Mouse (Mus musculus): ENCODE measurements around the gene Nat8f2. TPM values are rescaled to one million over a fixed set of nuclear protein-coding genes. Genes with fewer than 3 reads are reported as not detected.
"Not testable (repeated sequence)": the region's sequence is repeated elsewhere in the genome, so short reads cannot be mapped to it uniquely, and the experiment has no call there.

Gene Nat8f2
- total RNA-seq (2021), result 1 to 10 TPM; 1.4 to 2.4 TPM

GRCm38 (mm10) chr6:85869006-85869405 is at the start of gene Nat8f2:
Gene Nat8f2 (minus strand): TSS chr6:85869158.
- intact Hi-C loops (cut with DNase I); DNase-seq (ENCODE audit: low spot score in 2 of 2): not testable (repeated sequence)

- not testable (repeated sequence) for DNase-seq (ENCODE audit: low spot score in 2 of 2)
- intact Hi-C loops (cut with DNase I), result loop anchor here (5.0 kb wide), 1 partner anchor 331 kb away; the partner anchor contains the start of gene Alms1
Measured at GRCm38 (mm10) chr6:85918341-85918740, 49.4 kb upstream of the Nat8f2 start.

GRCm38 (mm10) chr6:85916596-85916995 is 47.6 kb upstream of the Nat8f2 start:
- DNase-seq (ENCODE audit: low spot score in 2 of 2), result no peak
- intact Hi-C loops (cut with DNase I), result loop anchor here (5.0 kb wide), 1 partner anchor 329 kb away; the partner anchor contains the start of gene Alms1

GRCm38 (mm10) chr6:85915539-85916513 is 46.9 kb upstream of the Nat8f2 start, which contains the start of gene Nat8f1:
Gene Nat8f1 (minus strand): TSS chr6:85915687.
- peak; percentile 89 to 91 for DNase-seq (ENCODE audit: low spot score in 2 of 2)
- intact Hi-C loops (cut with DNase I), result loop anchor here (5.0 kb wide), 1 partner anchor 329 kb away; the partner anchor contains the start of gene Alms1

- DNase-seq (ENCODE audit: low spot score in 2 of 2), result peak; percentile 11 to 19
- intact Hi-C loops (cut with DNase I), result loop anchor here (5.0 kb wide), 1 partner anchor 328 kb away; the partner anchor contains the start of gene Alms1
Measured at GRCm38 (mm10) chr6:85915141-85915538, 46.2 kb upstream of the Nat8f2 start.

GRCm38 (mm10) chr6:85911587-85911986 is 42.6 kb upstream of the Nat8f2 start, which contains the start of gene Tprkb:
Gene Tprkb (plus strand): TSS chr6:85911865.
- intact Hi-C loops (cut with DNase I), result no loop called here
- no peak for DNase-seq (ENCODE audit: low spot score in 2 of 2)

- DNase-seq (ENCODE audit: low spot score in 2 of 2), result no peak
- intact Hi-C loops (cut with DNase I), result loop anchor here (10.0 kb wide), 1 partner anchor 435 kb away; no protein-coding TSS in a partner anchor
Measured at GRCm38 (mm10) chr6:85909704-85910103, 40.7 kb upstream of the Nat8f2 start.

- intact Hi-C loops (cut with DNase I), result loop anchor here (10.0 kb wide), 1 partner anchor 434 kb away; no protein-coding TSS in a partner anchor
Measured at GRCm38 (mm10) chr6:85908341-85908740, 39.4 kb upstream of the Nat8f2 start.

GRCm38 (mm10) chr6:85906911-85907351 is 38.0 kb upstream of the Nat8f2 start:
- peak; percentile 15 to 35 for DNase-seq (ENCODE audit: low spot score in 2 of 2)
- intact Hi-C loops (cut with DNase I), result loop anchor here (10.0 kb wide), 1 partner anchor 432 kb away; no protein-coding TSS in a partner anchor

More at GRCm38 (mm10) chr6:85908341-85908740, 39.4 kb upstream of the Nat8f2 start:
- no peak for DNase-seq (ENCODE audit: low spot score in 2 of 2)

GRCm38 (mm10) chr6:85904642-85905061 is 35.7 kb upstream of the Nat8f2 start, which contains the start of gene Nat8f4:
Gene Nat8f4 (minus strand): TSS chr6:85904884.
- intact Hi-C loops (cut with DNase I), result loop anchor here (1.0 to 10.0 kb wide), 2 partner anchors 10 to 430 kb away; no protein-coding TSS in a partner anchor

GRCm38 (mm10) chr6:85902303-85902702 is 33.3 kb upstream of the Nat8f2 start:
- DNase-seq (ENCODE audit: low spot score in 2 of 2), result no peak
- intact Hi-C loops (cut with DNase I), result loop anchor here (10.0 kb wide), 1 partner anchor 428 kb away; no protein-coding TSS in a partner anchor

More at GRCm38 (mm10) chr6:85904642-85905061, 35.7 kb upstream of the Nat8f2 start, which contains the start of gene Nat8f4:
- DNase-seq (ENCODE audit: low spot score in 2 of 2), result peak; percentile 82 to 83

- intact Hi-C loops (cut with DNase I); DNase-seq (ENCODE audit: low spot score in 2 of 2): not testable (repeated sequence)
Measured at GRCm38 (mm10) chr6:85898596-85899475, 29.9 kb upstream of the Nat8f2 start.

GRCm38 (mm10) chr6:85895061-85895648 is 26.2 kb upstream of the Nat8f2 start:
- peak in 1 of 2 experiments; percentile 18 for DNase-seq (ENCODE audit: low spot score in 2 of 2)
- intact Hi-C loops (cut with DNase I), result loop anchor here (2.0 kb wide), 1 partner anchor 56 kb away; no protein-coding TSS in a partner anchor

- intact Hi-C loops (cut with DNase I), result no loop called here
- DNase-seq (ENCODE audit: low spot score in 2 of 2), result no peak
Measured at GRCm38 (mm10) chr6:85888961-85889360, 20.0 kb upstream of the Nat8f2 start.

GRCm38 (mm10) chr6:85884311-85884710 is 15.4 kb upstream of the Nat8f2 start:
- intact Hi-C loops (cut with DNase I), result no loop called here

GRCm38 (mm10) chr6:85883246-85883645 is 14.3 kb upstream of the Nat8f2 start:
- DNase-seq (ENCODE audit: low spot score in 2 of 2); intact Hi-C loops (cut with DNase I): not testable (repeated sequence)

More at GRCm38 (mm10) chr6:85884311-85884710, 15.4 kb upstream of the Nat8f2 start:
- no peak for DNase-seq (ENCODE audit: low spot score in 2 of 2)

GRCm38 (mm10) chr6:85867726-85868690 is 950 bp downstream of the Nat8f2 start:
- DNase-seq (ENCODE audit: low spot score in 2 of 2), result no peak
- intact Hi-C loops (cut with DNase I), result no loop called here

Data from left cerebral cortex, postnatal 36 days (tissue).